Mouse (Mus musculus): ENCODE measurements around the gene Nr1h4. TPM values are rescaled to one million over a fixed set of nuclear protein-coding genes. Genes with fewer than 3 reads are reported as not detected.

Nr1h4 gene
- polyA plus RNA-seq, 1 experiment from 2014 or later, result 0.07 TPM

- Histone ChIP-seq H3K4me3 (no peak overlapping the region), H3K4me1 (no peaks in the 10 kb centered on the region; the same call in 1 of the 2 replicates), H3K36me3 (no peaks in the 10 kb centered on the region), H3K27ac (replicated peaks) (no peak overlapping the region), H3K27me3 (ENCODE audit: low read depth, poor library complexity, severe bottlenecking) (no peaks in the 10 kb centered on the region), H3K9me3 (replicated peaks) (no peaks in the 10 kb centered on the region)
- no peak for DNase-seq (ENCODE audit: low spot score)
- WGBS, result 77% methylated on average over 6 of the region's 6 CpGs
These were observed 14.6 kb upstream of the Nr1h4 start for GRCm38 (mm10) chr10:89548028-89548427.

GRCm38 (mm10) chr10:89546989-89547388 is 13.6 kb upstream of the Nr1h4 start:
- 87% methylated on average over 2 of the region's 2 CpGs for WGBS

GRCm38 (mm10) chr10:89543867-89544266 is 10.5 kb upstream of the Nr1h4 start:
- H3K9me3 ChIP-seq (replicated peaks), result no peaks in the 10 kb centered on the region
- H3K36me3 ChIP-seq, result no peaks in the 10 kb centered on the region
- no peaks in the 10 kb centered on the region; the same call in 1 of the 2 replicates for H3K4me1 ChIP-seq
- 75% methylated on average over 6 of the region's 6 CpGs for WGBS
- H3K27me3 ChIP-seq (ENCODE audit: low read depth, poor library complexity, severe bottlenecking), result no peaks in the 10 kb centered on the region
- H3K4me3 ChIP-seq, result no peak overlapping the region
- no peak overlapping the region for H3K27ac ChIP-seq (replicated peaks)
- no peak for DNase-seq (ENCODE audit: low spot score)

More at GRCm38 (mm10) chr10:89546989-89547388, 13.6 kb upstream of the Nr1h4 start:
- H3K27ac ChIP-seq (replicated peaks), result no peak overlapping the region
- H3K4me3 ChIP-seq, result no peak overlapping the region
- no peaks in the 10 kb centered on the region for H3K9me3 ChIP-seq (replicated peaks)
- no peak for DNase-seq (ENCODE audit: low spot score)
- no peaks in the 10 kb centered on the region for H3K36me3 ChIP-seq
- H3K4me1 ChIP-seq, result no peaks in the 10 kb centered on the region; the same call in 1 of the 2 replicates
- H3K27me3 ChIP-seq (ENCODE audit: low read depth, poor library complexity, severe bottlenecking), result no peaks in the 10 kb centered on the region

- no peaks in the 10 kb centered on the region for H3K4me1 ChIP-seq
- 91% methylated on average over 3 of the region's 3 CpGs for WGBS
- no peaks in the 10 kb centered on the region for H3K9me3 ChIP-seq (replicated peaks)
- no peak overlapping the region for H3K4me3 ChIP-seq
- H3K27me3 ChIP-seq (ENCODE audit: low read depth, poor library complexity, severe bottlenecking), result no peaks in the 10 kb centered on the region
- DNase-seq (ENCODE audit: low spot score), result no peak
- H3K36me3 ChIP-seq, result no peaks in the 10 kb centered on the region
- no peak overlapping the region for H3K27ac ChIP-seq (replicated peaks)
These were observed 8.9 kb upstream of the Nr1h4 start for GRCm38 (mm10) chr10:89542321-89542720.

- Histone ChIP-seq H3K27me3 (ENCODE audit: low read depth, poor library complexity, severe bottlenecking) (no peaks in the 10 kb centered on the region), H3K27ac (replicated peaks) (no peak overlapping the region), H3K36me3 (no peaks in the 10 kb centered on the region), H3K4me1 (no peaks in the 10 kb centered on the region), H3K4me3 (no peak overlapping the region), H3K9me3 (replicated peaks) (no peaks in the 10 kb centered on the region)
- 89% methylated on average over 5 of the region's 5 CpGs for WGBS
- DNase-seq (ENCODE audit: low spot score), result no peak
These were observed 934 bp downstream of the Nr1h4 start for GRCm38 (mm10) chr10:89532451-89532850.

GRCm38 (mm10) chr10:89531976-89532375 is 1.4 kb downstream of the Nr1h4 start:
- no peaks in the 10 kb centered on the region for H3K9me3 ChIP-seq (replicated peaks)
- DNase-seq (ENCODE audit: low spot score), result no peak
- no peak overlapping the region for H3K4me3 ChIP-seq
- no peaks in the 10 kb centered on the region for H3K4me1 ChIP-seq
- H3K36me3 ChIP-seq, result no peaks in the 10 kb centered on the region
- no peak overlapping the region for H3K27ac ChIP-seq (replicated peaks)
- no peaks in the 10 kb centered on the region for H3K27me3 ChIP-seq (ENCODE audit: low read depth, poor library complexity, severe bottlenecking)
- 92% methylated on average over 2 of the region's 2 CpGs for WGBS

GRCm38 (mm10) chr10:89531194-89531634 is 2.2 kb downstream of the Nr1h4 start:
- Histone ChIP-seq H3K4me3 (no peak overlapping the region), H3K27ac (replicated peaks) (no peak overlapping the region), H3K27me3 (ENCODE audit: low read depth, poor library complexity, severe bottlenecking) (no peaks in the 10 kb centered on the region), H3K9me3 (replicated peaks) (no peaks in the 10 kb centered on the region), H3K36me3 (no peaks in the 10 kb centered on the region), H3K4me1 (no peaks in the 10 kb centered on the region)
- no peak for DNase-seq (ENCODE audit: low spot score)
- WGBS, result 87% methylated on average over 5 of the region's 5 CpGs

- no peak for DNase-seq (ENCODE audit: low spot score)
- WGBS, result 91% methylated on average over 5 of the region's 5 CpGs
These were observed 6.3 kb downstream of the Nr1h4 start for GRCm38 (mm10) chr10:89527054-89527453.

GRCm38 (mm10) chr10:89525823-89526222 is 7.6 kb downstream of the Nr1h4 start:
- Histone ChIP-seq H3K27ac (replicated peaks) (no peak overlapping the region), H3K9me3 (replicated peaks) (no peaks in the 10 kb centered on the region), H3K4me1 (peaks cover 9% of the 10 kb centered on the region), H3K27me3 (ENCODE audit: low read depth, poor library complexity, severe bottlenecking) (no peaks in the 10 kb centered on the region), H3K4me3 (no peak overlapping the region), H3K36me3 (no peaks in the 10 kb centered on the region)
- DNase-seq (ENCODE audit: low spot score), result no peak
- 36% methylated on average over 2 of the region's 2 CpGs for WGBS

More at GRCm38 (mm10) chr10:89527054-89527453, 6.3 kb downstream of the Nr1h4 start:
- no peaks in the 10 kb centered on the region for H3K36me3 ChIP-seq
- no peak overlapping the region for H3K4me3 ChIP-seq
- H3K4me1 ChIP-seq, result peaks cover 9% of the 10 kb centered on the region
- H3K27ac ChIP-seq (replicated peaks), result no peak overlapping the region
- no peaks in the 10 kb centered on the region for H3K27me3 ChIP-seq (ENCODE audit: low read depth, poor library complexity, severe bottlenecking)
- H3K9me3 ChIP-seq (replicated peaks), result no peaks in the 10 kb centered on the region

GRCm38 (mm10) chr10:89522481-89522880 is 10.9 kb downstream of the Nr1h4 start:
- H3K4me3 ChIP-seq, result no peak overlapping the region
- WGBS, result 90% methylated on average over 7 of the region's 7 CpGs
- no peak for DNase-seq (ENCODE audit: low spot score)

GRCm38 (mm10) chr10:89521790-89522431 is 11.5 kb downstream of the Nr1h4 start:
- WGBS, result 94% methylated on average over 9 of the region's 9 CpGs
- Histone ChIP-seq H3K36me3 (no peaks in the 10 kb centered on the region), H3K27me3 (ENCODE audit: low read depth, poor library complexity, severe bottlenecking) (no peaks in the 10 kb centered on the region), H3K4me1 (peaks cover 13% of the 10 kb centered on the region), H3K27ac (replicated peaks) (no peak overlapping the region), H3K4me3 (no peak overlapping the region), H3K9me3 (replicated peaks) (no peaks in the 10 kb centered on the region)
- no peak for DNase-seq (ENCODE audit: low spot score)

More at GRCm38 (mm10) chr10:89522481-89522880, 10.9 kb downstream of the Nr1h4 start:
- no peak overlapping the region for H3K27ac ChIP-seq (replicated peaks)
- peaks cover 13% of the 10 kb centered on the region for H3K4me1 ChIP-seq
- H3K27me3 ChIP-seq (ENCODE audit: low read depth, poor library complexity, severe bottlenecking), result no peaks in the 10 kb centered on the region
- H3K36me3 ChIP-seq, result no peaks in the 10 kb centered on the region
- no peaks in the 10 kb centered on the region for H3K9me3 ChIP-seq (replicated peaks)

GRCm38 (mm10) chr10:89520381-89520780 is 13.0 kb downstream of the Nr1h4 start:
- peaks cover 6% of the 10 kb centered on the region for H3K4me1 ChIP-seq
- no peak overlapping the region for H3K27ac ChIP-seq (replicated peaks)
- no peak overlapping the region for H3K4me3 ChIP-seq
- H3K27me3 ChIP-seq (ENCODE audit: low read depth, poor library complexity, severe bottlenecking), result no peaks in the 10 kb centered on the region
- no peaks in the 10 kb centered on the region for H3K36me3 ChIP-seq
- no peaks in the 10 kb centered on the region for H3K9me3 ChIP-seq (replicated peaks)
- no peak for DNase-seq (ENCODE audit: low spot score)
- WGBS, result 96% methylated on average over 4 of the region's 4 CpGs

- no peaks in the 10 kb centered on the region for H3K36me3 ChIP-seq
- H3K4me1 ChIP-seq, result peaks cover 4% of the 10 kb centered on the region; the same call in 1 of the 2 replicates
- WGBS, result 83% methylated on average over 4 of the region's 4 CpGs
- H3K27ac ChIP-seq (replicated peaks), result no peak overlapping the region
- no peak for DNase-seq (ENCODE audit: low spot score)
- no peaks in the 10 kb centered on the region for H3K27me3 ChIP-seq (ENCODE audit: low read depth, poor library complexity, severe bottlenecking)
- H3K9me3 ChIP-seq (replicated peaks), result no peaks in the 10 kb centered on the region
- H3K4me3 ChIP-seq, result no peak overlapping the region
These were observed 14.2 kb downstream of the Nr1h4 start for GRCm38 (mm10) chr10:89519226-89519625.

All from midbrain, embryonic 10.5 days (tissue).